Mouse (Mus musculus) thymus, postnatal 4 days (tissue): ENCODE data around the gene Nacc2.

Experiments
- DNase-seq: peaks from one replicate; pipeline ENCODE4 v3.0.0; 2021

The Nacc2 gene

GRCm38 (mm10) chr2:26048816-26049215 is 74.2 kb downstream of the Nacc2 start:
- no peak for DNase-seq

DNA sequence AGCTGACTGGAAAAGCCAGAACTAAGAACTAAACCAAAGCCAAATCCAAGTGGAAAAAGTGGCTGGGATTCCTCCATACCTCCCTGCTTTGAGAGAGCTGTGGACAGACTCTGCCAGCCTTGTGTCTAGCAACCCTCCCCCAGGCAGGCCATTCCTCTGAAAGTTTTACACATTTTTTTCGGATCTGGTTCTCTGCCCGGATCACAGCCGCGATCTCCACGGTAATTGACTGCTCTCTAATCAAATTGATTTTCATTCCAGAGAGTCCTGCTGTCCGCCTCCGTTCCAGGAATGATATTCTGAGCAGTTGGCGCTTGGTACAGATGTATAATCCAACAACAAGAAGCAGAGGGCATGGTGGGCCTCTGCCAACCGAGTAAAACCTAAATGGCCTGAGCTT is 78.8 kb downstream of the Nacc2 start:
- no peak for DNase-seq

DNA sequence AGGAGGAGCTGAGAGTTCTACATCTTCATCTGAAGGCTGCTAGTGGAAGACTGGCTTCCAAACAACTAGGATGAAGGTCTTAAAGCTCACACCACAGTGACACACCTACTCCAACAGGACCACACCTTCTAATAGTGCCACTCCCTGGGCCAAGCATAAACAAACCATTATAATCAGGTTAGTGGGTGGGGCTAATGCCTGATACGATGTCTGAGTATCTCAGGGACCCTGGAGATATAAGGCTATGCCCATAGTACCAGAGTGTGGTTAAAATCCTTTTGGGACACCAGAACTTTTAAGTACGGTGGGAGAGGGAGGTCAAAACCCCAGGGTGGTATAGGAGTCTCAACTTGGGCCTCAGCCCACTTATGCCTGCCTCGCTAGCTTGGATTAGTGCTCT is 80.4 kb downstream of the Nacc2 start:
- no peak for DNase-seq

DNA sequence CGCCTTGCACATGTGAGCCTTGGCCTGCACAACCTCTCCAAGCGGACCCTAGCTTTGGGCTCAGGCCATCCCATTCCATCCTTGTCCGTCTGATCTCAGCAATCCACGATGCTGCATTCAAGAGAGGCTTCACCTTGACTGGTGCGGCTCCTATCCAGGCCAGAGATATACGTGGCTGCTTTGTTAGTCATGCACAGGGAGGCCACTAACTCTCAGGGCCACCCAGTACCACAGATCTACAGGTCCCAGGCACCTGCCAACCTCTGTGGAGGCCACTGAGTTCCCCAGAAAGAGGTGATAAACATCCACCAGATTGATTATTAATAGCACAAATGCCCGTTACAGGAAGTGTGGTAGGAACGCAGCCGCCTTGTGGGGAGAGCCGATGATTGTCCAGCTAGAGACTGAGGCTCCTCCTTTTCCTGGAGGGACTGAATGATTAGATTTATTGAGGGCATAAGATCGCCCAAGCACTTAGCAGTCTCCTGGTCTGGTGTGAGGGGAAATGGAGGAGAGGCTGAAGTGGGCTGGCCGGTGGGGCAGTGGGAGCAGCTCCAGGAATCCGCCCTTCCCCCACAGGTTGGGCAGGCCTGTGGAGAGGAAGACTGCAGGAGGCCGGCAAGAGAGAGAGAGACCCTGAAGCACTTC is 81.7 kb downstream of the Nacc2 start:
- no peak for DNase-seq

GRCm38 (mm10) chr2:26039951-26040350 is 83.1 kb downstream of the Nacc2 start:
- DNase-seq: no peak

DNA sequence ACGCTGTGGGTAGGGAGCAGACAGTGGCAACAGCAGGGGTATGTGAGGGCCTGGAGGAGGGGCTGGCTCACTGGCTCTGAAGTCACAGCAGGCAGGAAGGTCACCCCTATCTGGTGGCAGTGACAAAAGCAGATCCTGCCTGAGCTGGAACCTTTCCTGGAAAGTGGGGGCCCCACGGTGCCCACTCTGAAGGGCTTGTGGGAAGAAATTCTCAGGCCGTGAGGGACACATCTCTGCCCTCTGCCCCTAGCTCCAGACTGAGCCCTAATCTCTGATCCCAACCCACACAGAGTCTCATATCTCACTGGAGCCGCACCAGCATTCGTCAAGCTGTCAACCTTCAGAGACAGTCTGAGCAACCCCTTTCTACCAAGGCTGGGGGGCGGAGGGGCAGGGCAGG is 85.6 kb downstream of the Nacc2 start:
- no peak for DNase-seq

DNA sequence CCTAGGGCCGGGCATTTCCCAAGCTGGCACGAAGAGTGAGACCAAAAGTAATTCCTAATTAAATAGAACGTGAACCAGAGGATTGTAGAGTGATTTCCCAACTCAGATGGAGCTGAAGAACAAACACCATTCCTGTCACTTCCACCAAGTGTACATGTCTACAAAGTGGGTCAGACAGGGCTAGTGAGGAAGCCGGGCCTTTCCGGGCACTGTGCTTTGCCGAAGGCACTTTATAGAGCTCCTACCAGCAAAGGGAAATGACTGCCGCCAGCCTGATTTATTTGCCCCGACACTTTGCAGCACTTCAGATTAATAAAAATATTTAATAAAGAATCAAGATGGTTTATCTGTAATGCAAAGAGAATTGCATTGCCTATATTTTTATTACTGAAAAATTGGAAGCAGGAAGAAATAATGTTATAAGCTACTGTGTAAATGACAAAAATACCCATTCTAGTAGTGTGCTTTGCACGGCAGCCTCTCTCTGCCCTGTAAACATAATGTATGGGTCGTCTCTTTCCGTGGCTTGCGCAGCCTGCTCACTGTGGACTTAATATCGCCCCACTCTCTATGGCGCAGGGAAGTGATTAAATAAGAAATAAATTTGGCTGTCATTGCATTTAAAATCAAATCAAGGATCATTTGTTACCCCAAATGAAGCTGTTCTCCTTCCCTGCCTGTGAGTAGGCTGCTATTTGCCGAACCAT is 88.5 kb downstream of the Nacc2 start:
- no peak for DNase-seq

GRCm38 (mm10) chr2:26030288-26030687 is 92.7 kb downstream of the Nacc2 start:
- DNase-seq: peak; percentile 20

DNA sequence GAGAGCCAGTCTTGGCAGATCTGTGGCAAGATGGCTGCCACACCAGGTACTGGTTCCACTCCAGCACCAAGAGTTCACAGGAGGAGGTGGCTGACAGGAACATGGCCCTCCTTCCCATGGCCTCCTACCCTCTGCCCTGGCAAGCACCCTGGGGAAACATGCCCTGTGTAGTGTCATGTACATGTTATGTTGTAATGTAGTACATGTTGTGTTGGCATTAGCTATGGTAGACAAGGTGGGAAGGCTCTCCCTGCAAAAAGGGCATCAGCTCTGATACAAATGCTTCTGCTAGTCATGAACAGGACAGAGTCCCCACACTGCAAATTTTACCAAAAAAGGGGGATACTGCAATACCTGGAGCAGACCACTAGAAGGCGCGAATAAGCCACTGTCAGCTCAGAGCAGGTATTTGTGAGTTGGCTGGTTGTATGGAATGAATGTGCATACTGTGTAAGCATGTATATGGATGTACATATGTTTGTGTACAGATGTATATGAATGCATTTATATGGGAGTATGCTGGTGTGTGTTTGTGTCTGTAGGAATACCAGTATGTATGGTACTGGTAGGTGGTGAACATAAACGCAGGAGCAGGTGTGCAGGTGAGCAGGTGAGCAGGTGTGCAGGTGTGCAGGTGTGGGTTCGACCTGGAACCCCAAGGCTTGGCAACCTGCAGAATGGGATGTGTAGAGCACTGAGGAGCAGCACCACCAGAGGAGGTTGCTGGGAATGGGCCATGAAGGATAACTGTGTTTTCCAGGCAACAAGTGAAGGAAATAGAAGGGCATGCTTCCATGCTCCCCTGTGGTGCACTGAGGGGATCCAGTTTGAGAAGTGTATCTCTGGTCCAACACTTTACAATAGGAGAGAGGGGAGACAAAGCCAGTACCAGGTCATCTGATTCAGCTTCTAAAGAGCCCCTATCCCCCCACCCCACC is 98.6 kb downstream of the Nacc2 start:
- peak; percentile 54 for DNase-seq

- no peak for DNase-seq
Measured at GRCm38 (mm10) chr2:26022626-26023025, 100.4 kb downstream of the Nacc2 start.

GRCm38 (mm10) chr2:26022258-26022565 is 100.8 kb downstream of the Nacc2 start:
- no peak for DNase-seq

DNA sequence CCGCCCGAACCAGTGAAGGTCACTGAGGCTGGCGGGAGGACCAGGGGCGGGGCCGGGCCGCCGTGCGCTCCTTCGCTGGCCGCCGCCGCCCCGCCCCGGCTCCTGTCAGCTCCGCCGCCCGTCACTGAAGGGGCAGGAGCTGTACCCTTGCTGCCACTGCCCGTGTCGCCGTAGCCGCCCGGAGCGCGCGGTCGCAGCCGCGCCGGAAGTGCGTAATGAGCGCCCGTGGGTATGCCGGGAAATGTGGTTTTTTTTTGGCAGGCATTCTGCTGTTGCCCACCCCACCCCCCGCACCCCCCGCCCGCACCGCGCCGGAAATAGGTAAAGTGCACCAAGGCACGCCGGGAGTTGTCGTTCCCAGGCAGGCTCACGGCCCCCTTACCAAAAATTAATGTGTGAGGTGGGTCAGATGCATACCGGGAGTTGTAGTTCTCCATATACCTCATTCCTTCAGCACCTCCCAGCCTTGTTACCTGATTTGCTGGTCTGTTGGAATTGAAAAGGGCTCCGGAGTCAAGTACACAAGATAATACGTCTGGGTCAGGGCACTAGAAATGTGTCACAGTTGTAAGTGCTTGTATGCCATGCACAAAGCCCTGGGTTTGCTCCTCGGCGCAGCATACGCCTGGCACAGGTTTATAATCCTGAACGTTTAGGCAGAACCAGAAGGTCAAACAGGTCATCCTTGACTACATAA is 101.3 kb downstream of the Nacc2 start, which contains the start of gene Ubac1:
Ubac1 (minus strand) TSS at position 187 of the 697 bp plus-strand sequence.
- peak; percentile 89 for DNase-seq

GRCm38 (mm10) chr2:26020714-26021560 is 102.1 kb downstream of the Nacc2 start:
- DNase-seq: no peak

GRCm38 (mm10) chr2:26019923-26020322 is 103.1 kb downstream of the Nacc2 start:
- DNase-seq: no peak

- DNase-seq: no peak
Measured at GRCm38 (mm10) chr2:26017326-26017725, 105.7 kb downstream of the Nacc2 start.

GRCm38 (mm10) chr2:26013674-26014073 is 109.3 kb downstream of the Nacc2 start:
- no peak for DNase-seq

DNA sequence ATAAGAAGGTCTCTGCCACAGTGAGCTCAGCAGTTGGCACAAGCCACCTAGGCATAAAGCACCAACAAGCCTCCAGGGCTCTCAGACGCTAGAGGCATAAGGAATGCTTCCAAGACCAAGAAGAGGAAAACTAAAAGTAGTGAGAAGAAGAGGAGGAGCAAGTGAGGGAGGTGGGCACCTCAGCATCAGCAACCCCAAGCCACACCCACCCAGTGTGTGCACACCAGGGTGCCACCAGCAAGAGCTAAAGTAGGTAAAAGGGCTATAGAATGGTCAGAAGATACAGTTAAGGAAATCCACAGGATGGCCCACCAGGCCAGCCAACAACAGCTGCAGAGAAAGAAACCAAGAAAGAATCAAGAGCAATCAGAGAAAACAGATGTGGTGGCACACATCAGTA is 111.6 kb downstream of the Nacc2 start:
- no peak for DNase-seq
